In genomic region chr4:137164933-137165332, GRCm38 (mm10) we compare ENCODE assay signal across 8 mouse cellular contexts.
DNase-seq lines count a peak whose midpoint lies in the region; ATAC-seq and TF ChIP-seq lines count a peak whose summit lies in the region.

No protein-coding gene starts in this region.

- peak overlapping the region; percentile 46 for H3K4me2 ChIP-seq in hindbrain, embryonic 15.5 days
- peak overlapping the region; percentile 13; the same call in 1 of the 2 replicates for H3K4me2 ChIP-seq in liver, embryonic 13.5 days
- peak overlapping the region; percentile 61 for H3K4me2 ChIP-seq in stomach, embryonic 15.5 days

- TF ChIP-seq POLR2A in testis, adult 2 months (IDR thresholded peaks at IDR 0.05; ENCODE audit: control insufficient read depth, low read depth, low read length), result no peak

- TF ChIP-seq CTCF in testis, adult 2 months (IDR thresholded peaks at IDR 0.05; ENCODE audit: control insufficient read depth, insufficient read depth, insufficient replicate concordance, low read depth, low read length), result no peak

- H3K4me3 ChIP-seq in testis, adult 2 months (ENCODE audit: control insufficient read depth, low read depth, low read length), result peak overlapping the region; percentile 66
- peak overlapping the region; percentile 22 for H3K4me3 ChIP-seq in hindbrain, embryonic 15.5 days
- H3K4me3 ChIP-seq in liver, embryonic 13.5 days (replicated peaks), result no peak overlapping the region
- H3K4me3 ChIP-seq in stomach, embryonic 15.5 days (replicated peaks), result peak overlapping the region; percentile 34

- H3K9me3 ChIP-seq in hindbrain, embryonic 15.5 days, result no peaks in the 10 kb centered on the region
- no peaks in the 10 kb centered on the region for H3K9me3 ChIP-seq in liver, embryonic 13.5 days (replicated peaks)
- H3K9me3 ChIP-seq in stomach, embryonic 15.5 days, result no peaks in the 10 kb centered on the region

- ATAC-seq in hindbrain, embryonic 15.5 days (ENCODE audit: low FRiP score, low read depth), result no peak
- no peak for ATAC-seq in liver, embryonic 13.5 days (ENCODE audit: low read depth)
- peak; percentile 61 for ATAC-seq in stomach, embryonic 15.5 days (ENCODE audit: insufficient read depth, low FRiP score, low read depth)

- WGBS in hindbrain, embryonic 15.5 days, result 34% methylated on average over 9 of the region's 9 CpGs
- 44% methylated on average over 9 of the region's 9 CpGs for WGBS in liver, embryonic 13.5 days (ENCODE audit: insufficient replicate concordance)
- 25% methylated on average over 9 of the region's 9 CpGs for WGBS in stomach, embryonic 15.5 days

- DNase-seq in testis, postnatal 14 days (ENCODE audit: low spot score), result no peak
- DNase-seq in liver, embryonic 13.5 days, result no peak
- no peak for DNase-seq in retina, embryonic 14.5 days (ENCODE audit: low spot score)
- no peak for DNase-seq in layer of hippocampus, adult 11-12 months (ENCODE audit: low spot score)
- no peak for DNase-seq in adrenal gland, adult 2 months

- no peak overlapping the region for H3K27ac ChIP-seq in testis, adult 2 months (ENCODE audit: control insufficient read depth, insufficient read depth, low read depth, low read length)
- no peak overlapping the region for H3K27ac ChIP-seq in hindbrain, embryonic 15.5 days (replicated peaks)
- no peak overlapping the region for H3K27ac ChIP-seq in liver, embryonic 13.5 days
- H3K27ac ChIP-seq in stomach, embryonic 15.5 days, result peak overlapping the region; percentile 68; the same call in 1 of the 2 replicates

- no peaks in the 10 kb centered on the region for H3K36me3 ChIP-seq in testis, adult 2 months (ENCODE audit: control insufficient read depth, insufficient read depth, low read length)
- H3K36me3 ChIP-seq in hindbrain, embryonic 15.5 days, result no peaks in the 10 kb centered on the region
- no peaks in the 10 kb centered on the region for H3K36me3 ChIP-seq in liver, embryonic 13.5 days
- H3K36me3 ChIP-seq in stomach, embryonic 15.5 days, result no peaks in the 10 kb centered on the region

- no peaks in the 10 kb centered on the region for H3K27me3 ChIP-seq in testis, adult 2 months (ENCODE audit: control insufficient read depth, insufficient read depth, low read length)
- peaks cover 5% of the 10 kb centered on the region; the same call in 1 of the 2 replicates for H3K27me3 ChIP-seq in hindbrain, embryonic 15.5 days
- H3K27me3 ChIP-seq in liver, embryonic 13.5 days, result peaks cover 34% of the 10 kb centered on the region
- H3K27me3 ChIP-seq in stomach, embryonic 15.5 days (replicated peaks), result 0 out of 2 replicates have a peak, but pooled peaks cover 3% of the 10 kb centered on the region

- H3K9ac ChIP-seq in hindbrain, embryonic 15.5 days, result no peak overlapping the region
- no peak overlapping the region for H3K9ac ChIP-seq in liver, embryonic 13.5 days
- no peak overlapping the region for H3K9ac ChIP-seq in stomach, embryonic 15.5 days

- H3K4me1 ChIP-seq in testis, adult 2 months (ENCODE audit: control insufficient read depth, insufficient read depth, low read length), result peaks cover 7% of the 10 kb centered on the region; the same call in 1 of the 2 replicates
- H3K4me1 ChIP-seq in hindbrain, embryonic 15.5 days (replicated peaks), result peaks cover 5% of the 10 kb centered on the region; the same call in 1 of the 2 replicates
- no peaks in the 10 kb centered on the region for H3K4me1 ChIP-seq in liver, embryonic 13.5 days (replicated peaks)
- peaks cover 6% of the 10 kb centered on the region; the same call in 1 of the 2 replicates for H3K4me1 ChIP-seq in stomach, embryonic 15.5 days
